Mouse (Mus musculus) kidney, postnatal 0 days (tissue): Measurements from ENCODE around the gene Fgfr2. TPM values are rescaled to one million over a fixed set of nuclear protein-coding genes. Genes with fewer than 3 reads are reported as not detected.

ENCODE experiments used
- ATAC-seq: fragments of 200-750 bp; cut with Nextera tagmentation; replicated peaks from 2 replicates; pipeline ENCODE4 v1.8.0; 2017; ENCODE audit warnings: low read depth, moderate number of reproducible peaks, moderate TSS enrichment, moderate library complexity; ENCODE audit not compliant: low FRiP score
- DNase-seq: peaks from one replicate; pipeline ENCODE4 v3.0.0-alpha.2; 2016; ENCODE audit warnings: low spot score
- H3K27ac ChIP-seq: fragments of 300-500 bp; sonication (generic); 2 replicates; pipeline ENCODE4 v1.5.1; 2014; ENCODE audit warnings: mild to moderate bottlenecking
- H3K27me3 ChIP-seq: fragments of 300-500 bp; sonication (generic); 2 replicates; pipeline ENCODE4 v1.6.1; 2014; ENCODE audit warnings: low read length, mixed read lengths; ENCODE audit not compliant: insufficient read depth
- H3K36me3 ChIP-seq: fragments of 300-500 bp; sonication (generic); 2 replicates; pipeline ENCODE4 v1.6.1; 2014; ENCODE audit warnings: low read length, mixed read lengths; ENCODE audit not compliant: insufficient read depth
- H3K4me1 ChIP-seq: fragments of 300-500 bp; sonication (generic); replicated peaks from 2 replicates; pipeline ENCODE4 v1.6.1; 2014; ENCODE audit warnings: antibody characterized with exemption, low read length, mixed read lengths; ENCODE audit not compliant: insufficient read depth
- H3K4me2 ChIP-seq: fragments of 300-500 bp; sonication (generic); 2 replicates; pipeline ENCODE4 v1.6.1; 2014; ENCODE audit warnings: mild to moderate bottlenecking, low read length, moderate library complexity, mixed read lengths
- H3K4me3 ChIP-seq: fragments of 300-500 bp; sonication (generic); replicated peaks from 2 replicates; pipeline ENCODE4 v1.5.1; 2014; ENCODE audit warnings: low read depth, low read length
- H3K9ac ChIP-seq: fragments of 300-500 bp; sonication (generic); 2 replicates; pipeline ENCODE4 v1.6.1; 2014; ENCODE audit warnings: low read depth, low read length
- H3K9me3 ChIP-seq: fragments of 300-500 bp; sonication (generic); replicated peaks from 2 replicates; pipeline ENCODE4 v1.6.1; 2016; ENCODE audit warnings: low read length, inconsistent platforms, mixed read lengths
- CTCF ChIP-seq: IDR thresholded peaks from 2 replicates; pipeline ENCODE4 v1.5.1; 2016; ENCODE audit warnings: antibody characterized with exemption, low read depth, mild to moderate bottlenecking, moderate library complexity
- WGBS: fragments of 180-500 bp; shearing (Covaris S2); extraction: QIAGEN DNeasy Blood & Tissue Kit; methylation state at CpG from one replicate; pipeline ENCODE4 v1.1.7; 2014; 5-methylcytosine and 5-hydroxymethylcytosine counted together
- polyA plus RNA-seq: library from polyadenylated mRNA; unstranded; fragments of >200 nt; fragmentation: Nextera tagmentation; extraction: Ambion mirVana; gene quantifications from 2 replicates; pipeline ENCODE4 v1.2.1, GENCODE M21; 2015

The Fgfr2 gene
- polyA plus RNA-seq, 1 experiment from 2014 or later, result 79.8 TPM

GRCm38 (mm10) chr7:130520812-130521422, 2602.2 kb downstream of the Fgfr2 start:
- no peak for ATAC-seq
- Histone ChIP-seq H3K9me3 (no peaks in the 10 kb centered on the region), H3K4me1 (peaks cover 4% of the 10 kb centered on the region; the same call in 1 of the 2 replicates), H3K9ac (no peak overlapping the region), H3K27me3 (no peaks in the 10 kb centered on the region), H3K27ac (peak overlapping the region; percentile 97), H3K4me2 (0 out of 2 replicates have a peak overlapping the region, but pooled peaks have one; percentile 84), H3K4me3 (no peak overlapping the region), H3K36me3 (no peaks in the 10 kb centered on the region)
- no peak for TF ChIP-seq CTCF
- WGBS, result 81% methylated on average over 14 of the region's 14 CpGs
- peak; percentile 43 for DNase-seq

GRCm38 (mm10) chr7:130520049-130520425, 2603.1 kb downstream of the Fgfr2 start, which contains the start of gene Ate1:
TSS of gene Ate1 (minus strand) at chr7:130520369.
- peaks cover 4% of the 10 kb centered on the region; the same call in 1 of the 2 replicates for H3K4me1 ChIP-seq
- H3K9me3 ChIP-seq, result no peaks in the 10 kb centered on the region
- peak within 1 kb of the TSS; percentile 92 for H3K9ac ChIP-seq
- H3K4me2 ChIP-seq, result peak within 1 kb of the TSS; percentile 84
- no peak for DNase-seq
- WGBS, result 11% methylated on average over 20 of the region's 20 CpGs
- ATAC-seq, result 0 out of 2 replicates have a peak, but pooled peaks have one; percentile 1
- H3K27me3 ChIP-seq, result no peaks in the 10 kb centered on the region
- H3K4me3 ChIP-seq, result peak within 1 kb of the TSS; percentile 72
- peak within 1 kb of the TSS; percentile 97 for H3K27ac ChIP-seq
- H3K36me3 ChIP-seq, result no peaks in the 10 kb centered on the region
- TF ChIP-seq CTCF, result no peak

- 0 out of 2 replicates have a peak, but pooled peaks have one; percentile 6 for TF ChIP-seq CTCF
- DNase-seq, result peak; percentile 98
- Histone ChIP-seq H3K9ac (peak overlapping the region; percentile 92), H3K4me1 (peaks cover 4% of the 10 kb centered on the region; the same call in 1 of the 2 replicates), H3K27me3 (no peaks in the 10 kb centered on the region), H3K4me3 (peak overlapping the region; percentile 72), H3K36me3 (no peaks in the 10 kb centered on the region), H3K4me2 (peak overlapping the region; percentile 84), H3K9me3 (no peaks in the 10 kb centered on the region), H3K27ac (peak overlapping the region; percentile 97)
- under 1% methylated on average over 85 of the region's 90 CpGs for WGBS
- ATAC-seq, result peak; percentile 97
Measured at GRCm38 (mm10) chr7:130519096-130520048, 2603.8 kb downstream of the Fgfr2 start.

GRCm38 (mm10) chr7:130518213-130519095, 2604.7 kb downstream of the Fgfr2 start:
- DNase-seq, result peak; percentile 66
- Histone ChIP-seq H3K9ac (peak overlapping the region; percentile 92), H3K27me3 (no peaks in the 10 kb centered on the region), H3K4me2 (peak overlapping the region; percentile 84), H3K9me3 (no peaks in the 10 kb centered on the region), H3K27ac (peak overlapping the region; percentile 97), H3K4me3 (peak overlapping the region; percentile 72), H3K4me1 (peaks cover 4% of the 10 kb centered on the region; the same call in 1 of the 2 replicates), H3K36me3 (no peaks in the 10 kb centered on the region)
- no peak for ATAC-seq
- TF ChIP-seq CTCF, result no peak
- 17% methylated on average over 26 of the region's 26 CpGs for WGBS

GRCm38 (mm10) chr7:130510243-130510642, 2612.9 kb downstream of the Fgfr2 start:
- WGBS, result 94% methylated on average over 5 of the region's 5 CpGs
- Histone ChIP-seq H3K9me3 (no peaks in the 10 kb centered on the region), H3K4me2 (no peak overlapping the region), H3K27me3 (no peaks in the 10 kb centered on the region), H3K36me3 (peaks cover 28% of the 10 kb centered on the region), H3K4me3 (no peak overlapping the region), H3K4me1 (no peaks in the 10 kb centered on the region), H3K27ac (no peak overlapping the region), H3K9ac (no peak overlapping the region)
- ATAC-seq (no peak), DNase-seq (no peak)
- no peak for TF ChIP-seq CTCF
